Mouse (Mus musculus) fat pad, adult 2 months (tissue): ENCODE data around the gene Tspan5.

Experiments
- DNase-seq: peaks from one replicate; pipeline ENCODE4 v3.0.0-alpha.2; 2011; ENCODE audit warnings: low read depth, low spot score; ENCODE audit errors: extremely low read depth

Tspan5 gene

GRCm38 (mm10) chr3:138741649-138742565 lies at the start of gene Tspan5:
Tspan5 (plus strand) TSS chr3:138742195.
- no peak for DNase-seq

- DNase-seq = no peak
Measured at GRCm38 (mm10) chr3:138692302-138692701, 49.7 kb upstream of the Tspan5 start.

GRCm38 (mm10) chr3:138703399-138703798 lies 38.6 kb upstream of the Tspan5 start:
- DNase-seq = no peak

GRCm38 (mm10) chr3:138704469-138704868 lies 37.5 kb upstream of the Tspan5 start:
- no peak for DNase-seq

- no peak for DNase-seq
Measured at GRCm38 (mm10) chr3:138705875-138706274, 36.1 kb upstream of the Tspan5 start.

GRCm38 (mm10) chr3:138709183-138709582 lies 32.8 kb upstream of the Tspan5 start:
- no peak for DNase-seq

GRCm38 (mm10) chr3:138711971-138712370 lies 30.0 kb upstream of the Tspan5 start:
- DNase-seq = no peak

GRCm38 (mm10) chr3:138712452-138713140 lies 29.4 kb upstream of the Tspan5 start:
- DNase-seq = no peak

- DNase-seq = no peak
Measured at GRCm38 (mm10) chr3:138713141-138713540, 28.9 kb upstream of the Tspan5 start.

- no peak for DNase-seq
Measured at GRCm38 (mm10) chr3:138714788-138715187, 27.2 kb upstream of the Tspan5 start.

- DNase-seq = no peak
Measured at GRCm38 (mm10) chr3:138715212-138715611, 26.8 kb upstream of the Tspan5 start.

GRCm38 (mm10) chr3:138717040-138717439 lies 25.0 kb upstream of the Tspan5 start:
- DNase-seq = no peak

GRCm38 (mm10) chr3:138722152-138722551 lies 19.8 kb upstream of the Tspan5 start:
- DNase-seq = no peak

- DNase-seq = no peak
Measured at GRCm38 (mm10) chr3:138727571-138727970, 14.4 kb upstream of the Tspan5 start.

- DNase-seq = no peak
Measured at GRCm38 (mm10) chr3:138728840-138729239, 13.2 kb upstream of the Tspan5 start.

- no peak for DNase-seq
Measured at GRCm38 (mm10) chr3:138730812-138731211, 11.2 kb upstream of the Tspan5 start.

- no peak for DNase-seq
Measured at GRCm38 (mm10) chr3:138735760-138736159, 6.2 kb upstream of the Tspan5 start.

GRCm38 (mm10) chr3:138739150-138739700 lies 2.8 kb upstream of the Tspan5 start:
- no peak for DNase-seq

GRCm38 (mm10) chr3:138740291-138740690 lies 1.7 kb upstream of the Tspan5 start:
- no peak for DNase-seq

- DNase-seq = no peak
Measured at GRCm38 (mm10) chr3:138740843-138741540, 1.0 kb upstream of the Tspan5 start.

- DNase-seq = no peak
Measured at GRCm38 (mm10) chr3:138742566-138742930, 553 bp downstream of the Tspan5 start.
